Mouse (Mus musculus): ENCODE results near the gene Cntnap5a. TPM values are rescaled to one million over a fixed set of nuclear protein-coding genes. Genes with fewer than 3 reads are reported as not detected.

The Cntnap5a gene
- polyA plus RNA-seq (2012) = not detected in 2 replicates

GRCm38 (mm10) chr1:115684518-115685368 is at the start of gene Cntnap5a:
TSS of gene Cntnap5a (plus strand) at chr1:115684756.

Data from megakaryocyte-erythroid progenitor cell, adult 5 weeks (primary cell).